ENCODE assay signal across 28 mouse cellular contexts in genomic region chr7:116251516-116251915, GRCm38 (mm10).
"Had no signal": no experiment of that assay in that cellular context is flagged by ENCODE, and none has a peak within 500 bp of the region (broad histone marks: within the 10 kb centered on the region; RNA-seq: fewer than 3 reads in every experiment).

No protein-coding gene starts in this region.

- H3K27ac ChIP-seq: limb, embryonic 10.5 days; limb, embryonic 12.5 days; limb, embryonic 13.5 days; limb, embryonic 15.5 days; liver, embryonic 12.5 days; liver, embryonic 13.5 days; liver, embryonic 14.5 days; liver, embryonic 15.5 days; lung, embryonic 15.5 days; macrophage; midbrain, embryonic 10.5 days; midbrain, embryonic 12.5 days; midbrain, embryonic 13.5 days; midbrain, embryonic 15.5 days; neural tube, embryonic 12.5 days had no signal

- H3K4me3 ChIP-seq: limb, embryonic 10.5 days; limb, embryonic 12.5 days; limb, embryonic 13.5 days; limb, embryonic 15.5 days; liver, embryonic 12.5 days; liver, embryonic 13.5 days; liver, embryonic 15.5 days; lung, embryonic 15.5 days; megakaryocyte, embryonic 14.5 days; midbrain, embryonic 10.5 days; midbrain, embryonic 12.5 days; midbrain, embryonic 13.5 days; midbrain, embryonic 15.5 days; myocyte; neural tube, embryonic 12.5 days had no signal

- H3K27me3 ChIP-seq: limb, embryonic 12.5 days; limb, embryonic 13.5 days; limb, embryonic 15.5 days; liver, embryonic 12.5 days; liver, embryonic 13.5 days; liver, embryonic 15.5 days; lung, embryonic 15.5 days; midbrain, embryonic 12.5 days; midbrain, embryonic 13.5 days; midbrain, embryonic 15.5 days; neural tube, embryonic 12.5 days had no signal

- H3K36me3 ChIP-seq: limb, embryonic 10.5 days; limb, embryonic 12.5 days; limb, embryonic 13.5 days; limb, embryonic 15.5 days; liver, embryonic 12.5 days; liver, embryonic 13.5 days; liver, embryonic 15.5 days; lung, embryonic 15.5 days; midbrain, embryonic 12.5 days; midbrain, embryonic 13.5 days; midbrain, embryonic 15.5 days; neural tube, embryonic 12.5 days had no signal

- DNase-seq: left cerebral cortex, postnatal 4 days; liver; liver, embryonic 13.5 days; liver, postnatal 0 days; lung, adult 18-20 months; lung, adult 2 months; lung, embryonic 14.5 days; lung, postnatal 10 days; lung, postnatal 14 days; lung, postnatal 36 days; lung, postnatal 4 days; midbrain, embryonic 14.5 days had no signal
